Mouse (Mus musculus): ENCODE measurements around the gene Clec2g.
A peak's percentile ranks its signal among the peaks of the same experiment; 100 is the strongest.
"Not testable (repeated sequence)": the region's sequence is repeated elsewhere in the genome, so short reads cannot be mapped to it uniquely, and the experiment has no call there.

Clec2g gene

DNA sequence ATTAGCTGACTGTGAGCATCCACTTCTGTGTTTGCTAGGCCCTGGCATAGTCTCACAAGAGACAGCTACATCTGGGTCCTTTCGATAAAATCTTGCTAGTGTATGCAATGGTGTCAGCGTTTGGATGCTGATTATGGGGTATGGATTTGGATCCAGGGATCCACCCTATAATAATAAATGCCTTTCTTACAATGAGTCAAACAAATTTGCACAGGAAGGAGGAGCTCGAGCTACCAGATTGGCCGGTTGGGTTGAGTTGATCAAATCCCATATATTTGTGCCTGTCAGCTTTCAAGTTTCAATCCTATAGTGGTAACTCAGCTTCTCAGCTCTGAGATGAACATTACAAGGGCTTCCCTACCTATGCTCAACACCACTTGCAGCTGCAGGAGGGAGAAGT is at the start of gene Clec2g:
TSS of gene Clec2g (plus strand) at position 301 of the 400 bp plus-strand sequence.
- not testable (repeated sequence) for DNase-seq (ENCODE audit: low read depth, low spot score)

- DNase-seq (ENCODE audit: low read depth, low spot score), result not testable (repeated sequence)
Observed at GRCm38 (mm10) chr6:128887091-128887790, 46.9 kb upstream of the Clec2g start, which contains the start of gene Clec2i. Gene Clec2i, plus strand, starts transcription at chr6:128887588.

GRCm38 (mm10) chr6:128888834-128889233 is 45.3 kb upstream of the Clec2g start:
- no peak for DNase-seq (ENCODE audit: low read depth, low spot score)

- DNase-seq (ENCODE audit: low read depth, low spot score), result no peak
Observed at GRCm38 (mm10) chr6:128890948-128891355, 43.2 kb upstream of the Clec2g start, which contains the start of gene BC035044. Gene BC035044, minus strand, starts transcription at chr6:128891126.

DNA sequence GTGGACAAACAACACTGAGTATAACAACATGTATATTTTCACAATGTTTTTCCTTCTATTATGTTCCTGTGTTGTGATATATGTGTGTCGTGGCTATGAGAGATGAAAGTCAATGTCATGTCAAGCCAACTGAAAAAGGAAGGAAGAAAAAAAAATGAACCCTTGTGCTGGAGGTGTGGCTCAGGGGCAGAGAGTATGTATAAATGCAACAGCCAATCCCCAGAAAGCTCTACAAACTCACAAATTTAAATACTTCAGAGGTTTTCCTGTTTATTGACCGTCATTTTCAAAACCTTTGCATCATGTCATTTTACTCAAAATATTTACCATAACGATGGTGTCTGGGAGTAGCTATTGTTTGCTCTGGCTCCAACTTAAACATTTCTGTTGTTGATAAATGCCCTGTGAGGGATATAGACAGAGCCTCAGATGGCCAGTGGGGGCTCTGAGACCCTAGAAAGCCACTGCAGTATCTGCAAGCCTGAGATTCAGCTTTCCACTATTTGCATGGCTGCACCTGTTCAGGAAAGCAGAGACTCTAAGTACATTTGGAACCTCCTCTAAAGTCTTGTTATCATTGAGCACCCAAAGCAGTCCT is 38.7 kb upstream of the Clec2g start:
- DNase-seq (ENCODE audit: low read depth, low spot score), result no peak

- DNase-seq (ENCODE audit: low read depth, low spot score), result no peak
Observed at GRCm38 (mm10) chr6:128900044-128900443, 34.1 kb upstream of the Clec2g start.

DNA sequence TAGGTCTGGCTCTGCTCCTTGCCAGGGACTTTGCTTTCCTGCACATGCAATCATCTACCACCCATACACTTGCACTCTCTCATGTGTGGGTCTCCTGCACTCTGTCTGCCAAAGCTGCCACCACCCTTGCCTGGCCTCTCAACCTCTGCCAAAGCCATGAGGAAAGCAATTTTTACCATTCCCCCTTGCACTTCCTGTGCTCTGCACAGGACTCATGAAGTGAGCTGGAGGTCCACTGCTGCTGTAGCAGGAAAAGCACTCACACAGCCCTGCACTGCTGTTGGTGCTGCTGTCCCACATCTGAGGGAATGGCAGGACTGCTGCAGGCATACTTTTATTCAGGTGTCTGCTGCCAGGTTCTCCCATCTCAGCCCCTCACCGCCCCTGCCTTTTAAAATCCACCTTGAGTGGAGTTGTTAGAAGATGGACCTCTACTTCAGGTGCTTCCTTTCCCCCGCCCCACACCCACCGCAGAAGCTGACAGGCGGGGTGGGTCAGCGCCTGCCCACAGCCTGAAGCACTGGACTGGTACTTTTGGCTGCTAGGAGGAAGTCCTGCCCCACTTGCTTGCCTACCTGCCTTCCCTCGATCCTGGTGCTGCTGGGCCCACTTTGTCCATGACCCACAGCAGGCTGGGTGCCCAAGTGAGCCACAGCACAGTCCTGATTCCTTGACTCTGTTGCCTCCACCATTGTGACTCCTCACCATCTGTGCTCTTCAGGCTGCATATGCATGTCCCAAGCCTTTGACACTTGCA is 33.2 kb upstream of the Clec2g start:
- not testable (repeated sequence) for DNase-seq (ENCODE audit: low read depth, low spot score)

DNA sequence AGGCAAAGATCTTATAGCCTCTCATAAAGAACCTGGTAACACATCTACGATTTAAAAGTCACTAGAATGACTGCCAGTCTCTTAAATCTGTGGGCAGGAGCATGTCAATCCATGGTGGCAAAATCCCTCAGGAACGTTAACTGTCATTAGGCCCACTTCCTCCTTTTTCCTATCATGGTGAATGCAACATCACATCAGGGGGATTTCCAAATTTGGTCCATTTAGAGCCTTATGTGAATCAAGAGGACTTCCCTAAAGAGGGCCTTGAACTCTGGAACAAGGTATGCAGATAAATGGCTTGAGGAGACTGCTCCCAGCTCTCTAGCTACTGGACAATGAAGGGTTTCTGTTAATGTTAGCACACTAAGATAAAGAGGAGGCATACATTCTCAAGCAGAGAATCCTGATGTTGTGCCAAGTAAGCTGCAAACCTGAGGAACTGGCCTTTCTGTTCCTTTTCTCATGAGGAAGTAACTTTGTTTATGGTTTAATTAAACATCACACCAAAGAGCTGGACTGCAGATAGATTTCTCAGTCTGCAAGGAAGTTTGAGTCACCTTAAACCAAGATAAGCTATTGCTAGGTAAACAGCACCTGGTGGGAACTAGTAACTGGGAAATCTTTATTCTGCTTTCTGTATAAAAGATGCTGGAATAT is 20.5 kb upstream of the Clec2g start:
- DNase-seq (ENCODE audit: low read depth, low spot score), result no peak

DNA sequence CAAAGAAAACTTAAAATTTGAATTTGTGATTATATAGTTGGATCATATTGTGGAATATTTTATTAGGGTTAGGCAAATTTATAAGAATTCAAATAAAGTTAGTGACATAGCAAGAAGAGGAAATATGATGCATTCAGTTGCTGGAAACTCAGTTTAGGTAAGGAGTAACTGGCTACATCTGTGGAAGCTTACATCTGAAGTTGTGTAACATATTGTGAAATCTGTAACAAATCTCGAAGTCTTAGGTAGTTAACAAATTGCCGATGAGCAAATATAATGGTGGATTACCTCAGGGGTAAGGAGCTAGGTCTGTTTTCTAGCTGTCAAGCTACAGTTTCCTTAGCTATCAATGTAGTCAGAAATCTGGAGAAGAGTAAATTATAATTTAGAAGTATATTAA is 16.9 kb upstream of the Clec2g start:
- DNase-seq (ENCODE audit: low read depth, low spot score), result no peak

GRCm38 (mm10) chr6:128933050-128933449 is 1.1 kb upstream of the Clec2g start:
- DNase-seq (ENCODE audit: low read depth, low spot score), result no peak

DNA sequence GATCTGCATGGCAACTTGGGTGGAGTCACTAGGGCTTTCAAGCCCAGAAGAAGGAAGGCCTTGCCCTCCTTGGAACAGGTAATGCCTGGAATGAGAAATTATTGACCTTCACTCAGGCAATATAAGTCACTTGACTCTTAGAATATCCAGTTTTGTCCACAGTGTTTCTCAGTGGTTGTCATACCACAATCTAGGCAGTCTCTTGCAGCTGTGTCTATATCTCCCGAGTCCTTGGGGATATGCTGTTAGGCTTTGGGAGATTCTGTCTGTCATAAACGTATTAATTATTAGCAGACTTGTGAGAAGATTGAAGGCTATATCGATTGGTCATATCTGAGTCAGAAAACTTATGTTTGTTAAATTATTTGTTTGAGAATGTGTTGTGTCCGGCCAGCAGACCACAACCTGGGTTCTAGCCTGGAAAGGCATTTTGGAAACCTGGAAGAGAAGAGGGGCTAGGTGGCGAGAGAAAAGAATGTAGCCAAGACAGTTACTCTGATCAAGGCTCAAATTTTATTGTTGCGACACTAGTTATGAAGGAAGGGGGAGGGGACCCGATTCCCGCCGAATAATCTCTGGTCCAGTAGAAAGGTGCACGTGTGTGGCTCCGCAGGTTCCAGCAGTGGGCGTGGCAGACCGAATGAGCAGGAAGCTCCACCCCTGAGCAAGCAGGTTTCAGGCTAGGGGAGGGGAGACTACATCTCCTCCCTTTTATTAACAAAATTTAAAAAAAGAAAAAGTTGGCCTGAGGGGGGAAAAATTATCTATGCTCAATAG is 1.9 kb downstream of the Clec2g start:
- DNase-seq (ENCODE audit: low read depth, low spot score), result not testable (repeated sequence)

DNA sequence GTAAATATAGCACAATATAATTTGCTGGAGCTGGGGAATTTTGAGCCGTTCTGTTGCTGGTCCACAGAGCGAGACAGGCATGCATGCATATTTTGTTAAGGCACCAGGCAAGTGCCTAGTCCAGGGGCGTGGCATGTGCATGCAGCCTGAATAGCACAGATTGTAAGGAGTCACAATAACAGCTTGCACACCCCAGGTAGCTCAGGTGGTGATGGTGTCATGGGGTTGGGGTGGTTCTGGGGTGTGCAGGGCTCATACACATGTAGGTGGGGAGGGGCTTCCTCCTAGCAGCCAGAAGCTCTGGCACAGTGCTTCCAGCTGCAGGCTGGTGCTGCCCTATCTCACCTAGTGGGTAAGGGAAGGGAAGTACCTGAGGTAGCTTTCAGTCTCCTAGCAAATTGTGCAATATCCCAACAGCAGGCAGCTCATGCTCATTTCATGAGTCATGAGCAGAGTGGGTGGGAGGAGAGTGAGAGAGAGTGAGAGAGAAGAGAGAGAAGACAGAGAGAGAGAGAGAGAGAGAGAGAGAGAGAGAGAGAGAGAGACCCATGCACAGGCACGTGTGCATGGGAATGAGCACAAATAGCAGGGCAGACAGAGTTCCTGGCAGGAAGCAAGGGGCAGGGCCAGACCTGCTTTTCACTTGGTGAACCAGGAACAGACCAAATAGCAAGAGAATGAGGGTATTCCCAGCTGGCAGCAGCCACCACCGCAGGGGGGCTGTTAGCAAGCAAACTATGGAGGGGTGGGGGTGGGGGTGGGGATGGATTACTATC is 7.7 kb downstream of the Clec2g start:
- peak; percentile 5 for DNase-seq (ENCODE audit: low read depth, low spot score)

- no peak for DNase-seq (ENCODE audit: low read depth, low spot score)
Observed at GRCm38 (mm10) chr6:128945564-128945963, 11.4 kb downstream of the Clec2g start.

- no peak for DNase-seq (ENCODE audit: low read depth, low spot score)
Observed at GRCm38 (mm10) chr6:128961110-128961509, 26.9 kb downstream of the Clec2g start.

- DNase-seq (ENCODE audit: low read depth, low spot score), result not testable (repeated sequence)
Observed at GRCm38 (mm10) chr6:128962108-128962507, 27.9 kb downstream of the Clec2g start.

GRCm38 (mm10) chr6:128964519-128964918 is 30.3 kb downstream of the Clec2g start:
- no peak for DNase-seq (ENCODE audit: low read depth, low spot score)

GRCm38 (mm10) chr6:128968463-128968862 is 34.3 kb downstream of the Clec2g start:
- no peak for DNase-seq (ENCODE audit: low read depth, low spot score)

DNA sequence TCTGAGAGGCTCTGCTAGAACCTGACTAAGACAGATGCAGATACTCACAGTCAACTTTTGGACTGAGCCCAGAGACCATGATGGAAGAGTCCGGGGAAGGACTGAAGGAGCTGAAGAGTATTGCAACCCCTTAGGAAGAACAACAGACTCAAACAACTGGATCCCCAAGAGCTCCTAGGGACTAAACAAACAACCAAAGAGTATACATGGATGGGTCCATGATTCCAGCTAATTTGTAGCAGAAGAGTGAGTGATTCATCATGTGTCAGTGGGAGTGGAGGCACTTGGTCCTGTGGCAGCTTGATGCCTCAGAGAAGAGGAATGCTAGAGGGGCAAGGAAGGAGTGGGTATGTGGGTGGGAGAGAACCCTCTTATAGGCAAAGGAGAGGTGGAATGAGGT is 35.6 kb downstream of the Clec2g start:
- DNase-seq (ENCODE audit: low read depth, low spot score), result no peak

DNA sequence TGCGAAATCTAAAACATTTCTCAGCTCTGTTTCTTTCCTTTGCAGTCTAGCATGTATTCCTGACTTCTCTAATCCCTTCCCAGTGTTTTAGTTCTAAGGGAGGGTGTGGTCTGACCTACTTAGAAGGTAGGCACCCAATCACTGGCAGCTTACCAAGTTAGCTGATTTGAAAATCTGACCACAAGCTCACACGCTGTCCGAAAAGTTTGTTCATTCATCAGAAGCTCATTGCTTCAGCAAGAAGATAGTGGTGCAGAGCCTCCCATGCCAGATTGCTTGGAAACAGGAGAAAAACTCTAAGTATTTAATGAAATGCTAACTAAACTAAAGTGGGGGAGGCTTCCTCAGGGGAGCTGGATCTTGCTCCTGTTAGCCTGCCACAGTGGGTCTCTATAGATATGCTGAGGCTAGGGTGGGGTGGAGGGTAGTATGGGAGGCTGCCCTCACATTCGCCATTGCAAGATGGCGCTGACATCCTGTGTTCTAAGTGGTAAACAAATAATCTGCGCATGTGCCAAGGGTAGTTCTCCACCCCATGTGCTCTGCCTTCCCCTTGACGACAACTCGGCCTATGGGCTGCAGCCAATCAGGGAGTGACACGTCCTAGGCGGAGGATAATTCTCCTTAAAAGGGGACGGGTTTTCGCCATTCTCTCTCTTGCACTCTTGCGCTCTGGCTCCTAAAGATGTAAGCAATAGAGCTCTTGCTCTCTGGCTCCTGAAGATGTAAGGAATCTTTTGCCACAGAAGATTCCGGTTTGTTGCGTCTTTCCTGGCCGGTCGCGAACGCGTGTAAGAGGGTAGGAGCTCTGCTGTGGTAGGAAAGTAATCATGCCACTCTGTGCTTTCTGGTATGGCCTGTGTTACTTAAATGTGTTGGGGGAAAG is 36.6 kb downstream of the Clec2g start:
- not testable (repeated sequence) for DNase-seq (ENCODE audit: low read depth, low spot score)

Measured in ZHBTc4 (cell line).